Mouse (Mus musculus) lung, postnatal 0 days (tissue): Measurements from ENCODE around the gene Tmem136. TPM values are rescaled to one million over a fixed set of nuclear protein-coding genes. Genes with fewer than 3 reads are reported as not detected.

Source experiments
- ATAC-seq: fragments of 200-750 bp; cut with Nextera tagmentation; 2 replicates; pipeline ENCODE4 v1.8.0; 2017; ENCODE audit warnings: moderate library complexity
- DNase-seq: peaks from one replicate; pipeline ENCODE4 v3.0.0-alpha.2; 2016; ENCODE audit warnings: low spot score
- H3K27ac ChIP-seq: fragments of 300-500 bp; sonication (generic); 2 replicates; pipeline ENCODE4 v1.5.1; 2014; ENCODE audit warnings: antibody characterized with exemption, mild to moderate bottlenecking, low read length, mixed read lengths
- H3K27me3 ChIP-seq: fragments of 300-500 bp; sonication (generic); replicated peaks from 2 replicates; pipeline ENCODE4 v1.6.1; 2014; ENCODE audit warnings: low read length, mixed read lengths; ENCODE audit not compliant: insufficient read depth
- H3K36me3 ChIP-seq: fragments of 300-500 bp; sonication (generic); 2 replicates; pipeline ENCODE4 v1.6.1; 2014; ENCODE audit warnings: low read length, mixed read lengths; ENCODE audit not compliant: insufficient read depth
- H3K4me1 ChIP-seq: fragments of 300-500 bp; sonication (generic); 2 replicates; pipeline ENCODE4 v1.6.1; 2014; ENCODE audit warnings: antibody characterized with exemption, low read depth, low read length, mixed read lengths; ENCODE audit not compliant: insufficient read depth
- H3K4me2 ChIP-seq: fragments of 300-500 bp; sonication (generic); replicated peaks from 2 replicates; pipeline ENCODE4 v1.6.1; 2014; ENCODE audit warnings: low read depth, mild to moderate bottlenecking, low read length, moderate library complexity, mixed read lengths
- H3K4me3 ChIP-seq: fragments of 300-500 bp; sonication (generic); 2 replicates; pipeline ENCODE4 v1.5.1; 2014; ENCODE audit warnings: low read depth, low read length
- H3K9ac ChIP-seq: fragments of 300-500 bp; sonication (generic); replicated peaks from 2 replicates; pipeline ENCODE4 v1.6.1; 2014; ENCODE audit warnings: low read depth, mild to moderate bottlenecking
- H3K9me3 ChIP-seq: fragments of 300-500 bp; sonication (generic); 2 replicates; pipeline ENCODE4 v1.6.1; 2016; ENCODE audit warnings: low read length, mixed read lengths
- CTCF ChIP-seq: IDR thresholded peaks from 2 replicates; pipeline ENCODE4 v1.5.1; 2016; ENCODE audit warnings: antibody characterized with exemption, mild to moderate bottlenecking
- EP300 ChIP-seq: IDR thresholded peaks from 2 replicates; pipeline ENCODE4 v1.6.1; 2016; ENCODE audit warnings: antibody characterized with exemption, mild to moderate bottlenecking, control low read depth
- WGBS: fragments of 180-500 bp; shearing (Covaris S2); extraction: QIAGEN DNeasy Blood & Tissue Kit; methylation state at CpG from one replicate; pipeline ENCODE4 v1.1.7; 2014; 5-methylcytosine and 5-hydroxymethylcytosine counted together
- polyA plus RNA-seq: library from polyadenylated mRNA; unstranded; fragments of >200 nt; fragmentation: Nextera tagmentation; extraction: Ambion mirVana; gene quantifications from 2 replicates; pipeline ENCODE4 v1.2.1, GENCODE M21; 2015

Tmem136 gene
- polyA plus RNA-seq = 2.8 and 3.5 TPM in 2 replicates

- H3K4me1 ChIP-seq = peaks cover 6% of the 10 kb centered on the region; the same call in 1 of the 2 replicates
- H3K27ac ChIP-seq = 0 out of 2 replicates have a peak within 1 kb of the TSS, but pooled peaks have one; percentile 20
- peak within 1 kb of the TSS; percentile 83 for H3K4me2 ChIP-seq
- ATAC-seq (peak; percentile 80), DNase-seq (peak; percentile 32)
- H3K9me3 ChIP-seq = no peaks in the 10 kb centered on the region
- no peaks in the 10 kb centered on the region for H3K27me3 ChIP-seq
- peak within 1 kb of the TSS; percentile 43 for H3K9ac ChIP-seq
- H3K36me3 ChIP-seq = no peaks in the 10 kb centered on the region
- WGBS = 7% methylated on average over 52 of the region's 55 CpGs
- TF ChIP-seq EP300 (no peak), CTCF (no peak; the same call in 1 of the 2 replicates)
- peak within 1 kb of the TSS; percentile 51 for H3K4me3 ChIP-seq
Observed at GRCm38 (mm10) chr9:43116134-43116996, at the start of gene Tmem136. Gene Tmem136, minus strand, starts transcription at chr9:43116570.

- no peaks in the 10 kb centered on the region for H3K36me3 ChIP-seq
- no peak overlapping the region for H3K4me3 ChIP-seq
- no peaks in the 10 kb centered on the region for H3K4me1 ChIP-seq
- no peak overlapping the region for H3K4me2 ChIP-seq
- DNase-seq (no peak), ATAC-seq (no peak)
- WGBS = 47% methylated on average over 6 of the region's 6 CpGs
- H3K9me3 ChIP-seq = no peaks in the 10 kb centered on the region
- H3K9ac ChIP-seq = no peak overlapping the region
- no peaks in the 10 kb centered on the region for H3K27me3 ChIP-seq
- TF ChIP-seq EP300 = no peak
- TF ChIP-seq CTCF = no peak
- no peak overlapping the region for H3K27ac ChIP-seq
Observed at GRCm38 (mm10) chr9:43155960-43156359, 39.6 kb upstream of the Tmem136 start.

- H3K9ac ChIP-seq = no peak overlapping the region
- no peak overlapping the region for H3K4me3 ChIP-seq
- TF ChIP-seq EP300 (no peak), CTCF (no peak)
- H3K4me1 ChIP-seq = 0 out of 2 replicates have a peak, but pooled peaks cover 4% of the 10 kb centered on the region
- H3K27me3 ChIP-seq = no peaks in the 10 kb centered on the region
- H3K27ac ChIP-seq = no peak overlapping the region
- H3K9me3 ChIP-seq = no peaks in the 10 kb centered on the region
- H3K4me2 ChIP-seq = no peak overlapping the region
- no peaks in the 10 kb centered on the region for H3K36me3 ChIP-seq
- ATAC-seq (no peak), DNase-seq (peak; percentile 36)
- WGBS = 57% methylated on average over 6 of the region's 6 CpGs
Observed at GRCm38 (mm10) chr9:43151779-43152178, 35.4 kb upstream of the Tmem136 start.

GRCm38 (mm10) chr9:43150957-43151356, 34.6 kb upstream of the Tmem136 start:
- Histone ChIP-seq H3K4me3 (no peak overlapping the region), H3K27ac (no peak overlapping the region), H3K4me2 (no peak overlapping the region), H3K4me1 (0 out of 2 replicates have a peak, but pooled peaks cover 4% of the 10 kb centered on the region), H3K9me3 (no peaks in the 10 kb centered on the region), H3K9ac (no peak overlapping the region), H3K36me3 (no peaks in the 10 kb centered on the region), H3K27me3 (no peaks in the 10 kb centered on the region)
- no peak for DNase-seq
- TF ChIP-seq EP300 (no peak), CTCF (no peak)
- ATAC-seq = no peak
- WGBS = 38% methylated on average over 9 of the region's 9 CpGs

GRCm38 (mm10) chr9:43150075-43150474, 33.7 kb upstream of the Tmem136 start:
- Histone ChIP-seq H3K4me1 (0 out of 2 replicates have a peak, but pooled peaks cover 4% of the 10 kb centered on the region), H3K4me2 (no peak overlapping the region), H3K9ac (no peak overlapping the region), H3K36me3 (no peaks in the 10 kb centered on the region), H3K4me3 (no peak overlapping the region), H3K9me3 (no peaks in the 10 kb centered on the region), H3K27me3 (no peaks in the 10 kb centered on the region), H3K27ac (no peak overlapping the region)
- 6% methylated on average over 10 of the region's 10 CpGs for WGBS
- no peak for ATAC-seq
- peak; percentile 24 for DNase-seq
- TF ChIP-seq CTCF (no peak), EP300 (no peak)

GRCm38 (mm10) chr9:43149498-43149897, 33.1 kb upstream of the Tmem136 start:
- Histone ChIP-seq H3K4me2 (no peak overlapping the region), H3K9me3 (no peaks in the 10 kb centered on the region), H3K27ac (no peak overlapping the region), H3K4me3 (no peak overlapping the region), H3K4me1 (0 out of 2 replicates have a peak, but pooled peaks cover 4% of the 10 kb centered on the region), H3K27me3 (no peaks in the 10 kb centered on the region), H3K9ac (no peak overlapping the region), H3K36me3 (no peaks in the 10 kb centered on the region)
- TF ChIP-seq CTCF = no peak
- no peak for TF ChIP-seq EP300
- WGBS = 79% methylated on average over 3 of the region's 3 CpGs
- DNase-seq = no peak
- ATAC-seq = no peak
